Mouse (Mus musculus) intestine, embryonic 15.5 days (tissue): Measurements from ENCODE around the gene Serinc3. TPM values are rescaled to one million over a fixed set of nuclear protein-coding genes. Genes with fewer than 3 reads are reported as not detected.
"Not testable (repeated sequence)": the region's sequence is repeated elsewhere in the genome, so short reads cannot be mapped to it uniquely, and the experiment has no call there.

Experiments used
- ATAC-seq: fragments of 200-750 bp; cut with Nextera tagmentation; 2 replicates; pipeline ENCODE4 v1.8.0; 2017; ENCODE audit warnings: moderate TSS enrichment, moderate library complexity
- H3K27ac ChIP-seq: fragments of 300-500 bp; sonication (generic); 2 replicates; pipeline ENCODE4 v1.5.1; 2015; ENCODE audit warnings: mild to moderate bottlenecking, inconsistent platforms
- H3K27me3 ChIP-seq: fragments of 300-500 bp; sonication (generic); replicated peaks from 2 replicates; pipeline ENCODE4 v1.6.1; 2015; ENCODE audit warnings: inconsistent platforms
- H3K36me3 ChIP-seq: fragments of 300-500 bp; sonication (generic); 2 replicates; pipeline ENCODE4 v1.6.1; 2015; ENCODE audit warnings: inconsistent platforms
- H3K4me1 ChIP-seq: fragments of 300-500 bp; sonication (generic); replicated peaks from 2 replicates; pipeline ENCODE4 v1.6.1; 2015; ENCODE audit warnings: inconsistent platforms
- H3K4me2 ChIP-seq: fragments of 300-500 bp; sonication (generic); replicated peaks from 2 replicates; pipeline ENCODE4 v1.6.1; 2015; ENCODE audit warnings: mild to moderate bottlenecking, inconsistent platforms
- H3K4me3 ChIP-seq: fragments of 300-500 bp; sonication (generic); replicated peaks from 2 replicates; pipeline ENCODE4 v1.5.1; 2015; ENCODE audit warnings: inconsistent platforms
- H3K9ac ChIP-seq: fragments of 300-500 bp; sonication (generic); 2 replicates; pipeline ENCODE4 v1.6.1; 2015; ENCODE audit warnings: inconsistent platforms
- H3K9me3 ChIP-seq: fragments of 300-500 bp; sonication (generic); 2 replicates; pipeline ENCODE4 v1.6.1; 2016; ENCODE audit warnings: inconsistent platforms
- WGBS: fragments of 180-500 bp; shearing (Covaris S2); methylation state at CpG from one replicate; pipeline ENCODE4 v1.1.7; 2015; 5-methylcytosine and 5-hydroxymethylcytosine counted together
- polyA plus RNA-seq: library from polyadenylated mRNA; unstranded; fragments of >200 nt; fragmentation: Nextera tagmentation; extraction: Ambion mirVana; gene quantifications from 2 replicates; pipeline ENCODE4 v1.2.1, GENCODE M21; 2015

Gene Serinc3
- polyA plus RNA-seq, result 45.3 and 47.1 TPM in 2 replicates

- H3K9me3 ChIP-seq, result no peaks in the 10 kb centered on the region
- no peaks in the 10 kb centered on the region for H3K36me3 ChIP-seq
- peaks cover 20% of the 10 kb centered on the region for H3K4me1 ChIP-seq
- H3K4me3 ChIP-seq, result peak within 1 kb of the TSS; percentile 95
- peak within 1 kb of the TSS; percentile 56 for H3K4me2 ChIP-seq
- ATAC-seq, result peak; percentile 96
- H3K27me3 ChIP-seq, result no peaks in the 10 kb centered on the region
- peak within 1 kb of the TSS; percentile 100 for H3K27ac ChIP-seq
- under 1% methylated on average over 74 of the region's 74 CpGs for WGBS
- peak within 1 kb of the TSS; percentile 95 for H3K9ac ChIP-seq
Observed at GRCm38 (mm10) chr2:163644575-163645385, at the start of gene Serinc3. TSS of gene Serinc3 (minus strand) at chr2:163645131.

DNA sequence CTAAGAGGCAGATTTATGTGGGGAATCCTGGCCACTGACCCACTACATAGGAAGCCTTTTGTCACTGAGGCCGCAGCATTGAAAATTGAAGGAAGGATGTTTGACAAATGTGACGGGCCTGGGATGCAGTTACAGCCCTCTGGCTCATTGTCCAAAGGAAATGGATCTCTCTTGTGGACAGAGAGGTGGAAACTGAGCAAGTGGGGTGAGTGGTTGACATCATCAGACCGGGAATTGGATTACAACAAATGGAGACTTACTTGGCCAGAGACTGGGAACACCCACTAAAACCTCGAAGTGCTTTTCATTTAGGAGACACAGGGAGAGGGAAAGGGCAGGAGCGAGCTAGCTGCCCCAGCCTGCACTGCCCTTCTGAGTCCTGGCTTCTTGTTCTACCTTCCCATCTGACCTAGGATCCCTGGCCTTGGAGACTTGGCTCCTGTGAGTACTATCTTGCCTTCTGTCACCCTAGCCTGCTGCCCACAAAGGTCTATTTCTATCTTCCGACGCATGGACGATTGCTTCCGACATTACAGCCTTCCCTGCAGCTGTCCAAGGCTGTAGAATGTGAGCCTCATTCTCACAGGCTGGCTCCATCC is 48.9 kb upstream of the Serinc3 start:
- 0 out of 2 replicates have a peak overlapping the region, but pooled peaks have one; percentile 17 for H3K4me2 ChIP-seq

DNA sequence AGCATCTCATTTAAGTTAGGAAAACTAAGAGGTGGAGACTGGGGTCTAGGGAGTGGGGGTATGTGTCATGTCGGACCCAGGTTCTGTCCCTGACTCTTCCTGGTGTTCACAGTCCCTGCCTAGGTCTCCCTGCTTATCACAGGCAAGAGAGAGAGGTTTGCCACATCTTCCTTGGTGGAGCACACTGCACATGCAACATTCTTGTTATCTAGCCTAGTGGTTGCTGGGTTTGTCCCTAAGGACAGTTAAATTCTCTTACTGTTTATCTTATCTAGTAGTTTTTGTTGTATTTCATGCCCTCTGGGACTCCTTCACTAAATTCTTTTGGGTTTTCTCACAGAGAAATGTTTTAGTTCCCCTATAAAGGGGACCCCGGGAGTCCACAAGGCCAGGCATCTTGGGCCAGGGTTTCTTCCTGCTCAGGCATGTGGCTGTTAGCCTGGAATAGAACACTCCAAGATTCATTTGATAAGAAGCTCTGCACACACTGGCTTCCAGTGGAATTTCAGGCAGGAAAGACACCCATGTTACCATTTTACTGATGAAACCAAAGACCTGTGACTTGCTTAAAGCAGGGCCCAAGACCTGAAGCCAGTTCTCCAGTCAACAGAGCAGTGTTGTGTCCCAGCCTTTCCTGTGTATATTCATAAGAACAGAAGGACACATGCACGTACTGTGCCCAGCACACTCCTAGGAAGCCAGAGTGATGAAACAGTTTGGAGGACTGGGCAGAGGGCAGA is 48.1 kb upstream of the Serinc3 start:
- H3K9me3 ChIP-seq, result no peaks in the 10 kb centered on the region
- no peak overlapping the region for H3K9ac ChIP-seq
- no peak overlapping the region for H3K4me3 ChIP-seq
- no peaks in the 10 kb centered on the region for H3K36me3 ChIP-seq
- 64% methylated on average over 3 of the region's 3 CpGs for WGBS
- peaks cover 19% of the 10 kb centered on the region for H3K4me1 ChIP-seq
- peak overlapping the region; percentile 58 for H3K27ac ChIP-seq
- no peaks in the 10 kb centered on the region for H3K27me3 ChIP-seq
- no peak for ATAC-seq
- H3K4me2 ChIP-seq, result no peak overlapping the region

More for the DNA sequence above, 48.9 kb upstream of the Serinc3 start:
- Histone ChIP-seq H3K4me3 (no peak overlapping the region), H3K27ac (peak overlapping the region; percentile 63), H3K9ac (no peak overlapping the region; the same call in 1 of the 2 replicates), H3K36me3 (no peaks in the 10 kb centered on the region), H3K9me3 (no peaks in the 10 kb centered on the region), H3K4me1 (peaks cover 22% of the 10 kb centered on the region), H3K27me3 (no peaks in the 10 kb centered on the region)
- 55% methylated on average over 9 of the region's 9 CpGs for WGBS
- ATAC-seq, result no peak

- no peaks in the 10 kb centered on the region for H3K36me3 ChIP-seq
- H3K4me1 ChIP-seq, result peaks cover 16% of the 10 kb centered on the region; the same call in 1 of the 2 replicates
- no peak overlapping the region for H3K4me3 ChIP-seq
- ATAC-seq, result no peak
- no peak overlapping the region for H3K9ac ChIP-seq
- no peak overlapping the region for H3K4me2 ChIP-seq
- H3K27ac ChIP-seq, result no peak overlapping the region
- WGBS, result 78% methylated on average over 6 of the region's 6 CpGs
- no peaks in the 10 kb centered on the region for H3K27me3 ChIP-seq
- H3K9me3 ChIP-seq, result no peaks in the 10 kb centered on the region
Observed at GRCm38 (mm10) chr2:163691846-163692605, 47.1 kb upstream of the Serinc3 start.

DNA sequence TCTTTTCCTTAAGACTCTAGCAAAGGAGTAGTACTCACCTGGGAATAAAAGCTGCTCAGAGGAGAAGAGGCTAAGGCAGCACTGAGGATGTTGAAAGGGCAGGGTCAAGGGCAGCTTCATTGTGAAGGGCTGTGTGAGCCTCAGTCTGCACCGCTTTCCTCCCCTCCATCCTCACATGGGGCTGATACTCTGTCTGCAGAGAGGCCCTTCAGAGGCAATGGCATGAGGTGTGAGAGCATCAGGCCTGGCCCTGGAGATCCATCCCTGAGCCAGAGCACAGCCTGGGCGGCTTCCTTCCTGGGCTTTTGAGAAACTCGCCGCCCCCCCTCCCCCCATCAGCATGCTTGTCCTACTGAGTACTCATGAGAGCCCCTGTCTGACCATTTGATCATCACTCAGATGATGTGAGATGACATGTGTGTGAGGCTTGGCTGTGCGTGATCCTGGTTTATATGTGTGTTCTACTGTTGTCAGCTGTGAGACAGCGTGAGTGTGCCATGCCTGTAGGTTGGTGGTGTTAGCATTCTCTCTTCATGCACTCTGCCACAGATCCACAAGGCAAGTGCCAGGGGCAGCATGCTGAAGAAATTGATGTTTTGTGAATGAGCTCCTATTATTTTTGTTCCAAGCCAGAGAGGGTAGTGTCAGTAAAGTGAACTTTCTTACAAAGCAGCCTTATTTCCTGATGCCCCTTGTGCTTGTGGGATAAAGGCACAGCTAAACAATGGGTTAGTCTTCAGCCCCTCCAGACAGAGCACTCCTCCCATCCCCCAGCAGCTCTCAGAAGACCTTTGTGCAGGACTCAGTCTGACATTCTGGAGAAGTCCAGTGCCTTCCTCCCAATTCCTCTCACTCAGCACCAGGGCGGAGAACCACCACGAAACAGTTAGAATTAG is 45.7 kb upstream of the Serinc3 start:
- Histone ChIP-seq H3K9ac (no peak overlapping the region), H3K4me3 (no peak overlapping the region), H3K36me3 (no peaks in the 10 kb centered on the region), H3K27ac (no peak overlapping the region), H3K4me1 (peaks cover 26% of the 10 kb centered on the region), H3K9me3 (no peaks in the 10 kb centered on the region), H3K27me3 (no peaks in the 10 kb centered on the region), H3K4me2 (no peak overlapping the region)
- ATAC-seq, result peak; percentile 35; the same call in 1 of the 2 replicates
- WGBS, result 76% methylated on average over 8 of the region's 8 CpGs

DNA sequence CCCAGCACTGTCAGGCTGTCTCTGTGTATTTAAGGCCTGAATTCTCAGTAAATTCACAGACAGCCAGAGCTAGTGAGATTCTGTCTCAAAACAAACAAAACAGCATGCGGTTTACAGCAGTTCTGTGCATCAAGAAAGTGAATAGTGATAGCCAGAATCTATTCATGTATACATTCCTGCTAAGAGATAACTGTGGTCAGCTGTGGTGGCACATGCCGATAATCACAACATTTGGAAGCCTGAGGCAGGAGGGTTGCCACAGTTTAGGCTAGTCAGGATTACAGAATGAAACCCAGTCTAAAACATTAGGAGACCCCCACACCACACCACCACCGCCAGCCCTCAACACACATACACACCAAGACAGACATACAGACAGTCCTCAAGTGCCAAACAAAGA is 44.8 kb upstream of the Serinc3 start:
- Histone ChIP-seq H3K9me3 (no peaks in the 10 kb centered on the region), H3K4me2 (no peak overlapping the region), H3K4me1 (peaks cover 33% of the 10 kb centered on the region), H3K4me3 (no peak overlapping the region), H3K27ac (no peak overlapping the region), H3K9ac (no peak overlapping the region), H3K36me3 (no peaks in the 10 kb centered on the region), H3K27me3 (no peaks in the 10 kb centered on the region)
- 68% methylated on average over 3 of the region's 3 CpGs for whole genome bisulfite sequencing
- ATAC-seq, result no peak

DNA sequence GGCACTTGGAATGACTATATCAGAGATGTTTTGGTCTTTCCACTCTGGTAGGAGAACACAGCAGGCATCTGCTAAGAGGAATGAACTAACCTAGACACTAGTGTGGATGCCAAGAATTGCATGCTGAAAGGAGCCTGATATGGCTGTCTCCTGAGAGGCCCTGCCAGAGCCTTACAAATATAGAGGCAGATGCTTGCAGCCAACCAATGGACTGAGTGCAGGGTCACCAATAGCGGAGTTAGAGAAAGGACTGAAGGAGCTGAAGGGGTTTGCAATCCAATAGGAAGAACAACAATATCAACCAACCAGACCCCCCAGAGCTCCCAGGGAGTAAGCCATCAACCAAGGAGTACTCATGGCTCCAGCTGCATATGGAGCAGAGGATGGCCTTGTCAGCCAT is 43.4 kb upstream of the Serinc3 start:
- not testable (repeated sequence) for H3K4me3 ChIP-seq, H3K27me3 ChIP-seq, H3K4me2 ChIP-seq, H3K9me3 ChIP-seq, ATAC-seq, H3K9ac ChIP-seq, H3K27ac ChIP-seq, H3K36me3 ChIP-seq
- WGBS, result 100% methylated on average over 1 of the region's 1 CpGs
- H3K4me1 ChIP-seq, result peaks cover 29% of the 10 kb centered on the region

DNA sequence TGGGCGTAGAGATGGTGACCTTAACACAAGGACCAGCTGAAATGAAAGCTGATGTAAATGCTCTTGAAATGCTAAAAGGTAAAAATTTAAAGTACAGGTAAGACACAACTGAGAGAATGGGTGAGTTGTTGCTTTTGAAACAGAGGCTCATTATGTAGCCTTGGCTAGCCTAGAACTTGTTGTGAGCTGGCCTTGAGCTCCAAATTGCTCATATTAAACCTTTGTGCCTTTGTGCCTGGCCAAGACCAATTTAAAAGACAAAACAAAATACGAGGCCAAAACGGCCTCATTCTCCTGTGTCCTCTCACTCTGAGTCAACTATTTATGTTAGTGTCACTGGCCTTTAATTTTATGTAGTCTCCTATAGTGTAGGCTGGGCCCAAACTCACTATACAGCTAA is 42.0 kb upstream of the Serinc3 start:
- no peak overlapping the region for H3K9ac ChIP-seq
- H3K36me3 ChIP-seq, result no peaks in the 10 kb centered on the region
- no peak for ATAC-seq
- H3K9me3 ChIP-seq, result no peaks in the 10 kb centered on the region
- no peak overlapping the region for H3K4me2 ChIP-seq
- H3K27me3 ChIP-seq, result no peaks in the 10 kb centered on the region
- 64% methylated on average over 3 of the region's 3 CpGs for WGBS
- no peak overlapping the region for H3K4me3 ChIP-seq
- H3K27ac ChIP-seq, result no peak overlapping the region
- peaks cover 33% of the 10 kb centered on the region for H3K4me1 ChIP-seq

- no peaks in the 10 kb centered on the region for H3K36me3 ChIP-seq
- H3K9ac ChIP-seq, result peak overlapping the region; percentile 10; the same call in 1 of the 2 replicates
- 58% methylated on average over 5 of the region's 5 CpGs for WGBS
- no peaks in the 10 kb centered on the region for H3K9me3 ChIP-seq
- no peaks in the 10 kb centered on the region for H3K27me3 ChIP-seq
- H3K27ac ChIP-seq, result peak overlapping the region; percentile 62; the same call in 1 of the 2 replicates
- no peak overlapping the region for H3K4me3 ChIP-seq
- peak overlapping the region; percentile 26 for H3K4me2 ChIP-seq
- ATAC-seq, result no peak
- H3K4me1 ChIP-seq, result peaks cover 33% of the 10 kb centered on the region
Observed at GRCm38 (mm10) chr2:163686233-163686632, 41.3 kb upstream of the Serinc3 start.

DNA sequence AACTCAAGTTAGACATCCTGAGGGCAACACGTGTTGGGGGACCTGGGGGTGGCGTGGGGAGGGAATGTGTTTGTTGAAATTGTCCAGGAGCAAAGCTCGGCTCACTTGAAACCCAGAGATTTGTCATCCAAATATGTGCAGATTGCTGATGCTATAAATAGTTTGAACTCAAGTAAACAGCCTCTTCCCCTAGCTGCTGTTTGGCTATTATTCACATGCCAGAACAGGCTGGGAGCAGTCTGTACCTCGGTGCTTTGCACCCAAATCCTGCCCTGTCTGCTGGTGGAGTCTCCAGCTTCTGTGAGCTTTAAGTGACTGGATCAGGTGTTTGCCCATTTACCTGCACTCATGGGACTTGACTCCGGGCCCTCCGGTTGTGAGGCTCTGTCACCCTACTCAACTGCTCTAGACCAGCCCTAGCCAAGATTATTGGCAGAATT is 40.9 kb upstream of the Serinc3 start:
- H3K27ac ChIP-seq, result peak overlapping the region; percentile 62
- peaks cover 33% of the 10 kb centered on the region for H3K4me1 ChIP-seq
- peak overlapping the region; percentile 26 for H3K4me2 ChIP-seq
- H3K4me3 ChIP-seq, result no peak overlapping the region
- H3K27me3 ChIP-seq, result no peaks in the 10 kb centered on the region
- peak overlapping the region; percentile 10; the same call in 1 of the 2 replicates for H3K9ac ChIP-seq
- no peaks in the 10 kb centered on the region for H3K9me3 ChIP-seq
- H3K36me3 ChIP-seq, result no peaks in the 10 kb centered on the region
- 23% methylated on average over 6 of the region's 6 CpGs for WGBS
- ATAC-seq, result no peak

- ATAC-seq, result no peak
- Histone ChIP-seq H3K27ac (peak overlapping the region; percentile 20; the same call in 1 of the 2 replicates), H3K4me3 (no peak overlapping the region), H3K9ac (no peak overlapping the region), H3K36me3 (no peaks in the 10 kb centered on the region), H3K27me3 (no peaks in the 10 kb centered on the region), H3K9me3 (no peaks in the 10 kb centered on the region), H3K4me2 (no peak overlapping the region), H3K4me1 (peaks cover 28% of the 10 kb centered on the region)
- 29% methylated on average over 4 of the region's 4 CpGs for WGBS
Observed at GRCm38 (mm10) chr2:163685287-163685686, 40.4 kb upstream of the Serinc3 start.
